Comparison of ENCODE assay signal across 14 mouse cellular contexts in genomic region chr11:62024952-62025351, GRCm38 (mm10).
DNase-seq lines count a peak whose midpoint lies in the region; ATAC-seq and TF ChIP-seq lines count a peak whose summit lies in the region.
"Had no signal": no experiment of that assay in that cellular context is flagged by ENCODE, and none has a peak within 500 bp of the region (broad histone marks: within the 10 kb centered on the region; RNA-seq: fewer than 3 reads in every experiment).

No protein-coding gene starts in this region.

- H3K4me3 ChIP-seq in heart, adult 2 months, result no peak overlapping the region
- H3K4me3 ChIP-seq in midbrain, embryonic 12.5 days, result no peak overlapping the region
- no peak overlapping the region for H3K4me3 ChIP-seq in midbrain, embryonic 16.5 days (ENCODE audit: low read depth, low read length)
- H3K4me3 ChIP-seq: liver, embryonic 12.5 days; midbrain, embryonic 10.5 days had no signal

- no peak for TF ChIP-seq CTCF in heart, adult 2 months (IDR thresholded peaks at IDR 0.05)

- no peaks in the 10 kb centered on the region for H3K79me2 ChIP-seq in heart, adult 2 months (replicated peaks; ENCODE audit: control insufficient read depth, insufficient read depth, low read length)

- no peaks in the 10 kb centered on the region for H3K36me3 ChIP-seq in heart, adult 2 months (ENCODE audit: control insufficient read depth, insufficient read depth, low read length)
- no peaks in the 10 kb centered on the region for H3K36me3 ChIP-seq in midbrain, embryonic 12.5 days
- no peaks in the 10 kb centered on the region for H3K36me3 ChIP-seq in midbrain, embryonic 16.5 days (ENCODE audit: control insufficient read depth, insufficient read depth, low read length)
- H3K36me3 ChIP-seq: midbrain, embryonic 10.5 days had no signal

- 58% methylated on average over 5 of the region's 5 CpGs for WGBS in heart, adult 2 months
- 82% methylated on average over 5 of the region's 5 CpGs for WGBS in midbrain, embryonic 12.5 days
- WGBS in midbrain, embryonic 16.5 days, result 58% methylated on average over 5 of the region's 5 CpGs

- H3K9ac ChIP-seq in heart, adult 2 months (ENCODE audit: low read depth, low read length), result no peak overlapping the region
- no peak overlapping the region for H3K9ac ChIP-seq in midbrain, embryonic 12.5 days (replicated peaks)
- no peak overlapping the region for H3K9ac ChIP-seq in midbrain, embryonic 16.5 days (ENCODE audit: low read depth, low read length)
- H3K9ac ChIP-seq: liver, embryonic 12.5 days had no signal

- H3K27ac ChIP-seq in heart, adult 2 months, result peak overlapping the region; percentile 55
- H3K27ac ChIP-seq in midbrain, embryonic 12.5 days (replicated peaks), result 0 out of 2 replicates have a peak overlapping the region, but pooled peaks have one; percentile 39
- no peak overlapping the region for H3K27ac ChIP-seq in midbrain, embryonic 16.5 days (ENCODE audit: low read length)
- H3K27ac ChIP-seq: liver, embryonic 12.5 days; midbrain, embryonic 10.5 days had no signal

- no peaks in the 10 kb centered on the region for H3K27me3 ChIP-seq in heart, adult 2 months (ENCODE audit: control insufficient read depth, insufficient read depth, low read length)
- no peaks in the 10 kb centered on the region for H3K27me3 ChIP-seq in midbrain, embryonic 12.5 days
- no peaks in the 10 kb centered on the region for H3K27me3 ChIP-seq in midbrain, embryonic 16.5 days (ENCODE audit: control insufficient read depth, insufficient read depth, low read depth, low read length)
- H3K27me3 ChIP-seq: liver, embryonic 12.5 days had no signal

- H3K4me1 ChIP-seq in heart, adult 2 months (ENCODE audit: control insufficient read depth, insufficient read depth, low read length), result peaks cover 9% of the 10 kb centered on the region
- H3K4me1 ChIP-seq in midbrain, embryonic 12.5 days, result peaks cover 12% of the 10 kb centered on the region
- H3K4me1 ChIP-seq in midbrain, embryonic 16.5 days (ENCODE audit: control insufficient read depth, insufficient read depth, low read length), result peaks cover 7% of the 10 kb centered on the region

- no peak overlapping the region for H3K4me2 ChIP-seq in midbrain, embryonic 12.5 days (replicated peaks)
- H3K4me2 ChIP-seq in midbrain, embryonic 16.5 days (ENCODE audit: low read length), result no peak overlapping the region
- H3K4me2 ChIP-seq: heart, embryonic 11.5 days; liver, embryonic 12.5 days had no signal

- H3K9me3 ChIP-seq in midbrain, embryonic 12.5 days, result no peaks in the 10 kb centered on the region
- H3K9me3 ChIP-seq in midbrain, embryonic 16.5 days (replicated peaks; ENCODE audit: control insufficient read depth, low read length, poor library complexity, severe bottlenecking), result no peaks in the 10 kb centered on the region
- H3K9me3 ChIP-seq: liver, embryonic 12.5 days; midbrain, embryonic 10.5 days had no signal

- TF ChIP-seq EP300 in heart, adult 2 months (IDR thresholded peaks at IDR 0.05; ENCODE audit: insufficient read depth, low read depth, low read length), result no peak

- TF ChIP-seq POLR2A in heart, adult 2 months (IDR thresholded peaks at IDR 0.05; ENCODE audit: insufficient read depth, low read depth, low read length), result no peak

- no peak for DNase-seq in heart, adult 2 months
- no peak for DNase-seq in heart, postnatal 14 days
- DNase-seq in cerebellum, postnatal 25 days, result peak; percentile 73 to 74
- peak; percentile 56 to 60 for DNase-seq in layer of hippocampus, postnatal 36 days
- DNase-seq in left cerebral cortex, adult 18-20 months (ENCODE audit: low spot score in 2 of 2), result no peak
- DNase-seq in lung, adult 18-20 months, result no peak
- DNase-seq: lung, postnatal 14 days; thymus, postnatal 4 days had no signal

- intact Hi-C loops in heart, adult 2 months (cut with DNase I), result no loop called here
- intact Hi-C loops in heart, postnatal 14 days (cut with DNase I), result loop anchor here (5.0 kb wide), 1 partner anchor 68 kb away; the partner anchor contains the start of gene Specc1

- ATAC-seq in midbrain, embryonic 12.5 days (ENCODE audit: low FRiP score, low read depth), result no peak
- ATAC-seq in midbrain, embryonic 16.5 days, result no peak
- ATAC-seq: activated CD4-positive, CD25-positive, alpha-beta regulatory T cell, adult 4 months; liver, embryonic 12.5 days had no signal

Comparison
In these comparisons a context has a peak if more than half of its experiments do, and no peak if none do; other contexts are left out.
1. DNase-seq: peak in cerebellum, postnatal 25 days (2 of 2) and layer of hippocampus, postnatal 36 days (2 of 2); none in heart, adult 2 months (0 of 2), heart, postnatal 14 days (0 of 2), left cerebral cortex, adult 18-20 months (0 of 2) and lung, adult 18-20 months (0 of 2).